Mouse (Mus musculus) midbrain, postnatal 0 days (tissue): ENCODE measurements at regions not wholly inside any gene's neighbourhood (a gene's known extent, or its start where the extent isn't known, plus 50 kb on each side); places are given as distances from the start of the nearest gene placed in this dataset.

Source experiments
- ATAC-seq: fragments of 200-750 bp; cut with Nextera tagmentation; 2 replicates; pipeline ENCODE4 v1.8.0; 2017; ENCODE audit warnings: moderate number of reproducible peaks, mild to moderate bottlenecking, moderate TSS enrichment, moderate library complexity; ENCODE audit not compliant: low FRiP score
- DNase-seq: peaks from one replicate; pipeline ENCODE4 v3.0.0-alpha.2; 2015; ENCODE audit warnings: low spot score
- H3K27ac ChIP-seq: fragments of 300-500 bp; sonication (generic); 2 replicates; pipeline ENCODE4 v1.5.1; 2014; ENCODE audit warnings: low read depth, mild to moderate bottlenecking, low read length, mixed read lengths
- H3K27me3 ChIP-seq: fragments of 300-500 bp; sonication (generic); 2 replicates; pipeline ENCODE4 v1.6.1; 2014; ENCODE audit warnings: low read length, control low read depth, mixed read lengths; ENCODE audit not compliant: insufficient read depth
- H3K36me3 ChIP-seq: fragments of 300-500 bp; sonication (generic); 2 replicates; pipeline ENCODE4 v1.6.1; 2014; ENCODE audit warnings: low read length, control low read depth, mixed read lengths; ENCODE audit not compliant: insufficient read depth
- H3K4me1 ChIP-seq: fragments of 300-500 bp; sonication (generic); 2 replicates; pipeline ENCODE4 v1.6.1; 2014; ENCODE audit warnings: mild to moderate bottlenecking, control low read depth, antibody characterized with exemption, low read length, mixed read lengths; ENCODE audit not compliant: insufficient read depth
- H3K4me2 ChIP-seq: fragments of 300-500 bp; sonication (generic); 2 replicates; pipeline ENCODE4 v1.6.1; 2014; ENCODE audit warnings: low read depth, mild to moderate bottlenecking, low read length, mixed read lengths; ENCODE audit not compliant: poor library complexity, severe bottlenecking
- H3K4me3 ChIP-seq: fragments of 300-500 bp; sonication (generic); 2 replicates; pipeline ENCODE4 v1.5.1; 2014; ENCODE audit warnings: low read depth, mild to moderate bottlenecking, low read length, moderate library complexity
- H3K9ac ChIP-seq: fragments of 300-500 bp; sonication (generic); replicated peaks from 2 replicates; pipeline ENCODE4 v1.6.1; 2014; ENCODE audit warnings: mild to moderate bottlenecking, low read length, moderate library complexity, mixed read lengths; ENCODE audit not compliant: poor library complexity, severe bottlenecking
- H3K9me3 ChIP-seq: fragments of 300-500 bp; sonication (generic); 2 replicates; pipeline ENCODE4 v1.6.1; 2016; ENCODE audit warnings: low read length, control low read depth
- CTCF ChIP-seq: IDR thresholded peaks from 2 replicates; pipeline ENCODE4 v1.5.1; 2016; ENCODE audit warnings: antibody characterized with exemption, mild to moderate bottlenecking
- WGBS: fragments of 180-500 bp; shearing (Covaris S2); extraction: QIAGEN DNeasy Blood & Tissue Kit; methylation state at CpG from one replicate; pipeline ENCODE4 v1.1.7; 2014; 5-methylcytosine and 5-hydroxymethylcytosine counted together

DNA sequence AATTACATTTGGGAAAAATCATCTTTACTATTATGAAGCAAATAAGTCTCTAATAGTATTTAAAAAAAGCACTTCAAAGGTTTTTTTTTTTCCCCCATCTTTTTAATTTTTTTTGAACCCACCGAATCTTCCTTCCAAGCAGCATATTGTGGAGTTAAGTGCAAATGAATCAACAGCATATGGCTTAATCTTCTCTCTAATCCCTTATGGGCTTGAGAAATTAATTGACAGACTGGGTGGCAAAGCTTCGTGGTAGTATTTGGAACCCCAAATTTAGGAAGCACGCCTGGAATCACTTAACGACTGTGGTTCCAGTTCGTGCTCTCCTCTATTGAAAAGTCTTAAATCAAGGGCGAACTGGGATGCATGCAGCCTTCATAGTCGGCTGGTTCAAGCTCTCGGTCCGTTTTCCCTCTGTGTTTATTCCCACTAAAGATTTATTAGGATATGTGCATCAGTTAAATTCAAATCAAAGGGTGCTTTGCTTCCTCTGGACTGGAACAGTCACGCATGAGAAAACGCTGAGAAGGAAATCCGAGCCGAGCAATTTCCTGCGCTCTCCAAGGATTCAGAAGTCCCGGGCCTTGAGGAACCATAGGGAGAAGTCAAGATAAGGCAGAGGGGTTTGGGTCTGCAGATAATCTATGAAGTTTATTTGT is 156.2 kb upstream of the Tom1l1 start:
- Histone ChIP-seq H3K27ac (no peak overlapping the region), H3K27me3 (no peaks in the 10 kb centered on the region), H3K9ac (no peak overlapping the region), H3K4me1 (no peaks in the 10 kb centered on the region), H3K4me2 (no peak overlapping the region), H3K4me3 (no peak overlapping the region), H3K36me3 (no peaks in the 10 kb centered on the region), H3K9me3 (no peaks in the 10 kb centered on the region)
- TF ChIP-seq CTCF: no peak
- ATAC-seq: no peak
- 55% methylated on average over 15 of the region's 15 CpGs for WGBS
- no peak for DNase-seq

DNA sequence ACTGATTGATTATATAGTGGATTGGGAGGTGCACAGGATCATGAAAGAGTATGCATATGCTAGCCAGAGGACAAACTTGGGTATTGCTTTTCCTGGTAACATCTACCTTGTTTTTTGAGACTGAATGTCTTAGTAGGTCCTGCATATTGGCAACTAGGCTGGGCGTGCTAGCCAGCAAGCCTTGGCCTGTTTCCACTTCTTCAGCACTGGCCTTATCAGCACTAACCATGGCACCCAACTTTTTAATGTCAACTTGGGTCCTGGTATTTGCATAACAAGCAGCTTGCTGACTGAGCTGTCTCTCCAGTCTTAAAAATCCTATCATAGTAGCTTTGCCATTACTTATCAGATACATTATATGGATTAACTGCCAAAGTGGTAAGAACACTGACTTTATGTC is 150.0 kb upstream of the Tom1l1 start:
- no peaks in the 10 kb centered on the region for H3K4me1 ChIP-seq
- no peak for ATAC-seq
- no peak overlapping the region for H3K9ac ChIP-seq
- WGBS: 91% methylated on average over 1 of the region's 1 CpGs
- no peak overlapping the region for H3K4me3 ChIP-seq
- no peaks in the 10 kb centered on the region for H3K27me3 ChIP-seq
- TF ChIP-seq CTCF: no peak
- H3K9me3 ChIP-seq: no peaks in the 10 kb centered on the region
- no peak overlapping the region for H3K27ac ChIP-seq
- H3K36me3 ChIP-seq: no peaks in the 10 kb centered on the region
- H3K4me2 ChIP-seq: no peak overlapping the region
- no peak for DNase-seq

DNA sequence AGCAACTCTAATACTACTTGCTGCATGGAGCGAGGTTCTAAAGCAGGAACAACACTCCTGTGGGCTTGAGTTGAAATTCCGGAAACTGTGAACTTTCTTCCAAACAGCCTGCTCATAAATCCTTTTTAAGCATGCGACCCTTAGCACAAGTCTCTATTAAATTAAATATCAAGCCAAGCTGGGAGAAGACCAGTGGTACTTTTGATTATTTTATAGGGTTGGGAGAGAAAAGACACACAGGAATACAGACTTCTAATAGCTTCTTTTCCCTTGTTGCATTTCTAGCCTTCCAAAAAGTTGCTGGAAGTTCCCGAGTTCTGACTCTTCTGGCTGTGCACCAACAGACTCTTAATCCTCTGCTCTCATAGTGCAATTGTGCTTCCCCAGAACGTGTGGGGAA is 136.6 kb upstream of the Tom1l1 start:
- no peak overlapping the region for H3K9ac ChIP-seq
- H3K36me3 ChIP-seq: no peaks in the 10 kb centered on the region
- DNase-seq (no peak), ATAC-seq (no peak)
- TF ChIP-seq CTCF: no peak
- no peak overlapping the region for H3K4me2 ChIP-seq
- no peak overlapping the region for H3K4me3 ChIP-seq
- no peaks in the 10 kb centered on the region for H3K4me1 ChIP-seq
- no peak overlapping the region for H3K27ac ChIP-seq
- WGBS: 55% methylated on average over 5 of the region's 5 CpGs
- H3K9me3 ChIP-seq: no peaks in the 10 kb centered on the region
- H3K27me3 ChIP-seq: no peaks in the 10 kb centered on the region

DNA sequence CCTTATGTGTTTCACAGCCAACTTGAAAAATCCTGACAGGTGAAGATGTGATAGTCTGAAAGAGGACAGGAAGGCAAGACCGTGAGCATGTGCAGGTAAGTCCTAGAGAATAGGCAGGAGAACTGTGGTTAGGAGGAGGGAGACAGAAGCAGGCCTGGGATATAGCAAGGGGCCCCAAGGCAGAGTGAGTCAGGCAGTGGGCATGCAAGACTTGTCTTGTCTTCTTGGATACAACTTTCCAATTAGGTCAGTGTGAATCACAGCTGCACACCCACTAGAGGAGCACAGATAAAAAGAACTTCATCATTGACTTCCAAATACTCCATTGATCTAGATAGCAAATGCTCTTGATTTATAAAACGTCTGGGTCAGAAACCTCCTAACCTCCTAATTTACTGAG is 128.6 kb upstream of the Tom1l1 start:
- 86% methylated on average over 2 of the region's 2 CpGs for WGBS
- ATAC-seq: no peak

DNA sequence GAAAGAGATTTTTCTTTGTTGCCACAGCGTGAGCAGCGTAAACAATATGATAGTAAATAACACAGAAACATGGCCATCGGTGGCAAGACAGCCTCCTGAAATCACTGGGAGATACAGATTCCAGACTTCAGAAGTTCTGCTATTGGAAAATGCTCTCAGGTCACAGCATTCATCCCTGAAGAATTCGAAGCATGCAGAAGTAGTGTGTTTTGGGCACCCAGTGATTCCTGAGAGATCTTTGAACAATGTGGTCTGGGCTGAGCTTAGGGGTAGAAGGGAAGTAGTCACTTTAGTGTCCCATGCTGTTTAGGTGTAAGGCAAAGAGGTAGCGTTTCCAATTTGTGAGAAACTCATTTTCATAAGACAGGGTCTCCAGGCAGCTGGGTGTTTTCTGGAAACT is 126.3 kb upstream of the Tom1l1 start:
- Histone ChIP-seq H3K9me3 (no peaks in the 10 kb centered on the region), H3K4me1 (no peaks in the 10 kb centered on the region), H3K27ac (no peak overlapping the region), H3K4me3 (no peak overlapping the region), H3K9ac (no peak overlapping the region), H3K36me3 (no peaks in the 10 kb centered on the region), H3K4me2 (no peak overlapping the region), H3K27me3 (no peaks in the 10 kb centered on the region)
- WGBS: 86% methylated on average over 5 of the region's 5 CpGs
- DNase-seq (no peak), ATAC-seq (no peak)
- no peak for TF ChIP-seq CTCF

More for the DNA sequence above, 128.6 kb upstream of the Tom1l1 start:
- Histone ChIP-seq H3K4me1 (no peaks in the 10 kb centered on the region), H3K27ac (no peak overlapping the region), H3K4me2 (no peak overlapping the region), H3K27me3 (no peaks in the 10 kb centered on the region), H3K36me3 (no peaks in the 10 kb centered on the region), H3K4me3 (no peak overlapping the region), H3K9ac (no peak overlapping the region), H3K9me3 (no peaks in the 10 kb centered on the region)
- TF ChIP-seq CTCF: no peak
- DNase-seq: no peak

DNA sequence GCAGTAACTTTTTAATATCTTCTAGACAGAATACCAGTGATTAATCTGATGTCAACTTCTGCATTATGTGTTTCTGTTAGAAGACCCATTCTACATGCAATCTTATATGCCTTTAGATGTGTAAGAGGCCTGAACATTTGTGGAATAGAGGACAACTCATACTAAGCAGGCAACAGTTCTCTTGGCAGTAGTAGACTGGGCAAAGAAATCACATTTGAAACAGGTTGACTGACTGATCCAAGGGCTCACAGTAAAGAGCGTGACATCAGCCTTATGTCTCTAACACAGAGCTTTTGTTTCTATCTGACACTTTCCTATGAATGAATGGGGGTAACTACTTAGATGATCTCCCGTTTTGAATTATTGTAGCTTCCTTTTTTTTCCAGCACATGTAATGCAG is 124.8 kb upstream of the Tom1l1 start:
- H3K4me3 ChIP-seq: no peak overlapping the region
- no peak overlapping the region for H3K9ac ChIP-seq
- no peaks in the 10 kb centered on the region for H3K9me3 ChIP-seq
- DNase-seq (no peak), ATAC-seq (no peak)
- no peaks in the 10 kb centered on the region for H3K36me3 ChIP-seq
- WGBS: 80% methylated on average over 2 of the region's 2 CpGs
- TF ChIP-seq CTCF: no peak
- no peaks in the 10 kb centered on the region for H3K27me3 ChIP-seq
- no peak overlapping the region for H3K4me2 ChIP-seq
- no peak overlapping the region for H3K27ac ChIP-seq
- no peaks in the 10 kb centered on the region for H3K4me1 ChIP-seq
